Mouse (Mus musculus) left cerebral cortex, adult 2 months (tissue): Measurements from ENCODE around the gene Gsto2. TPM values are rescaled to one million over a fixed set of nuclear protein-coding genes. Genes with fewer than 3 reads are reported as not detected.
A peak's percentile ranks its signal among the peaks of the same experiment; 100 is the strongest.

Experiments
- DNase-seq, 2 experiments: peaks; one replicate each; pipeline ENCODE4 v3.0.0; 2021 to 2022; ENCODE audit warnings: low spot score in 2 of 2, mixed read lengths in 1 of 2; ENCODE audit errors: extremely low spot score in 1 of 2
- H3K27ac ChIP-seq: fragments of 200-600 bp; 2 replicates; pipeline ENCODE4 v1.8.1; 2022
- H3K4me3 ChIP-seq: fragments of 200-600 bp; 2 replicates; pipeline ENCODE4 v1.8.1; 2022
- CTCF ChIP-seq: fragments of 200-600 bp; IDR thresholded peaks from 2 replicates; pipeline ENCODE4 v1.8.1; 2022; ENCODE audit warnings: antibody characterized with exemption, mild to moderate bottlenecking, moderate library complexity
- intact Hi-C: fragments of 180-260 bp; cut with DNase I; formaldehyde crosslinking; loops from one replicate; pipeline ENCODE4 v1.15.1; 2025
- long read RNA-seq, 2 experiments: library from polyadenylated mRNA; stranded (forward); transcript quantifications; one replicate each; pipeline ENCODE4 v2.0.0; 2021; ENCODE audit warnings: borderline mapping rate in 2 of 2
- total RNA-seq, 2 experiments: library from RNA; stranded (reverse); gene quantifications; 2 replicates each; pipeline ENCODE4 v1.2.3; 2021

Gsto2 gene
- 1 to 10 TPM; 1.4 to 2.2 TPM for total RNA-seq
- long read RNA-seq, experiment 1, partial matches to known transcripts, result 0 of 3 reads
- long read RNA-seq, experiment 1, other reads (novel, unspliced or antisense), result 0 of 3 reads
- long read RNA-seq, experiment 2, partial matches to known transcripts, result 0 of 1 reads
- long read RNA-seq, experiment 2, other reads (novel, unspliced or antisense), result 0 of 1 reads

GRCm38 (mm10) chr19:47865353-47865947 lies at the start of gene Gsto2:
Gene Gsto2 (plus strand): TSS chr19:47865534.
- intact Hi-C loops, result no loop called here
- peak; percentile 69 for TF ChIP-seq CTCF
- H3K27ac ChIP-seq, result peak within 1 kb of the TSS; percentile 89
- peak within 1 kb of the TSS; percentile 78 for H3K4me3 ChIP-seq
- DNase-seq, result peak; percentile 92 to 94

- intact Hi-C loops, result no loop called here
- TF ChIP-seq CTCF, result no peak
- no peak for DNase-seq
- no peak overlapping the region for H3K27ac ChIP-seq
- no peak overlapping the region for H3K4me3 ChIP-seq
Measured at GRCm38 (mm10) chr19:47817692-47818091, 47.6 kb upstream of the Gsto2 start.

DNA sequence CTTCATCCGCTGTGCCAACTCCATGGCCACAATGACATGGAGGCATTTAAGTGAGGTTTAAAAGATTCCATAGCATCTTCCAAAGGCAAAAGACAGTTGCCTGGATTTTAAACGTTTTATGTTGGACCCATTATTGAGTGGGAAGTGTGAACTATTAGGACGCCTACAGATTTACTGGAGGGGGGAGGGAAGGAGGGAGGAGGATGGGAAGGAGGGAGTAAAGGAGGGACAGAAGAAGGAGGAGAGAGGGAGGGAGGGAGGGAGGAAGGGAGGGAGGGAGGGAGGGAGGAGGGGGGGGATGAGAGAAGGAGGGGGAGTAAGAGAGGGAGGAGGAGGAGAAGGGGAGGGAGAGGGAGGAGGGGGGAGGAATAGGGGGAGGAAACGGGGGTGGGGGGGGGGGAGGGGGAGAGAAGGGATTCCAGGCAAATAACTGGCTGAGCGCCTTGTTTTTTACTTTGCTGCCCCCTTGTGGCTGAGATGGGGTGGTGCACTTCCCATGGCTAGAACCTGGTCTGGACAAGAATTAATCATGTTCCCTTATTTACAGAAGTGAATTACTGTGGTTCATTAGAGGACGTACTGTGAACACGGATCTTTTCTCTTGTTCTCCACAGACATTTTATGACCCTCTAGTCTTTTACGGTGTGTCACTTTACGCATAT lies 44.4 kb upstream of the Gsto2 start:
- H3K27ac ChIP-seq, result no peak overlapping the region
- peak; percentile 74 to 79 for DNase-seq
- H3K4me3 ChIP-seq, result no peak overlapping the region
- TF ChIP-seq CTCF, result peak; percentile 72
- intact Hi-C loops, result loop anchor here (1.0 to 2.0 kb wide), 3 partner anchors 162 to 464 kb away; no protein-coding TSS in a partner anchor

- intact Hi-C loops, result loop anchor here (1.0 to 2.0 kb wide), 3 partner anchors 162 to 465 kb away; no protein-coding TSS in a partner anchor
- no peak for DNase-seq
- no peak overlapping the region for H3K27ac ChIP-seq
- no peak for TF ChIP-seq CTCF
- no peak overlapping the region for H3K4me3 ChIP-seq
Measured at GRCm38 (mm10) chr19:47821494-47821872, 43.9 kb upstream of the Gsto2 start.

DNA sequence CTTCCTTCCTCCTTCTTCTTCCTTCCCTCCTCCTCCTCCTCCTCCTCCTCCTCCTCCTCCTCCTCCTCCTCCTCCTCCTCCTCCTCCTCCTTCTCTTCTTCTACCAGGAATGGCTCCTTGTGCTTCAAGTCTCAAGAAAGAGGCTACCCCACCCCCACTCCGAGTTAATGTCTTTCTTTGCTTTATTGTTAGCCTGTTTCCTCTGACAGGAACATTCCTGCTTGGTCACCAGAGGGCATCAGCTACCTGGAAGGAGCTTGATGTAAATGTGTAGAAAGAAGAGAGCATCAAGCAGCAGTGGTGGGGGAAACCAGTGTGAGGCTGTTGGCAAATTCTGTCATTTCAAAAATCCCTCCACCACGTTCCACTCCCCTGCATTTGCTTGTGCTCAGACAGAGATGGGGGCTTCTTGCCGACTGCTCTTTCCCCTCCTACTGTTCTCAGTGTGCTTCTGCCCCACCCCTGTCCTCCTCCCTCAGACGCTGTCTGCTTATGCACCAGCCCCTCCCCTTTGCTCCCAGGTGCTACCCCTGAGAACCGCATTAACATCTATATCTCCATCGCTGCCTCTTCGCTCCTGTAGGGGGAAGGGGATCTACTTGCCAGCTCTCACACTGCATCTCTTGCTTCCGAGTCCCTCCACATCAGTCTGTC lies 43.1 kb upstream of the Gsto2 start:
- Histone ChIP-seq H3K27ac (no peak overlapping the region), H3K4me3 (no peak overlapping the region)
- intact Hi-C loops, result no loop called here
- no peak for DNase-seq
- no peak; the same call in 1 of the 2 replicates for TF ChIP-seq CTCF

DNA sequence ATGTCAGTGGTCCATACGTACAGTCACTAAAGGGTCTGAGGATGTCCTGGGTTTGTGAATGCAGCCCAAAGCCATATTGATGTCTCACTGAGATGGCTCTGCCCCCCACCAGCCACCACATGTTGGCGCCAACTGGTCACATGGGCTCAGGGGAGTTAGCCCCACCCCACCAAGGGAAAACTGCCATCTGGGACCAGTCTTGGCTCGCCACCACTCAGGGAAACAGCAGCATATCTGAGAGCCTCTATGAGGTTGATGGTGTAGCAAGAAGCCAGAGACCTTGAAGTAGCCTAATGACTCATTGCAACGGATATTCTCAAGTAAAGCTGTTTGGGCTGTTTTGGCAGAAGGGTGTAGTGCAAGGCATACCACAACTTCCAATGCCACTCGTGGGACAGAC lies 41.3 kb upstream of the Gsto2 start:
- DNase-seq, result no peak
- Histone ChIP-seq H3K4me3 (no peak overlapping the region), H3K27ac (no peak overlapping the region)
- TF ChIP-seq CTCF, result no peak
- intact Hi-C loops, result no loop called here

- DNase-seq, result no peak
- Histone ChIP-seq H3K4me3 (no peak overlapping the region), H3K27ac (no peak overlapping the region)
- TF ChIP-seq CTCF, result no peak
- intact Hi-C loops, result no loop called here
Measured at GRCm38 (mm10) chr19:47829913-47830450, 35.4 kb upstream of the Gsto2 start.

DNA sequence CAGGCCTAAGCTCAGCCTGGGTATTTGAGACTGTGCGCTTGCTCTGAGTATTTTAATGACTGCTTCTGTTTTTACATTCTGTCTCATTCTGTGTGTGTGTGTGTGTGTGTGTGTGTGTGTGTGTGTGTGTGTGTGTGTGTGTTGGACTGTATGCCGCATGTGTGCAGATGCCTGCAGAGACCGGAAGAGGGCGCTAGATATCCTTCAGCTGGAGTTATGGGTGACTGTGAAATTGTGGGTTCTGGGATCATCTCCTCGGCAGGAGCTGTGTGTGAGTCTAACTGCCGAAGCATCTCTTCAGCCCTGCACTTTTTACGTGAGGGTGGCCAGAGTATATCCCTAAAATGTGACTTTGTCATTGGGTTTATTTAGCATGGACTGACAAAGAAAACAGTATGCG lies 34.2 kb upstream of the Gsto2 start:
- no peak for DNase-seq
- no peak overlapping the region for H3K27ac ChIP-seq
- intact Hi-C loops, result no loop called here
- no peak overlapping the region for H3K4me3 ChIP-seq
- no peak for TF ChIP-seq CTCF

- H3K27ac ChIP-seq, result no peak overlapping the region
- TF ChIP-seq CTCF, result no peak
- H3K4me3 ChIP-seq, result no peak overlapping the region
- intact Hi-C loops, result no loop called here
- no peak for DNase-seq
Measured at GRCm38 (mm10) chr19:47832316-47832715, 33.0 kb upstream of the Gsto2 start.

DNA sequence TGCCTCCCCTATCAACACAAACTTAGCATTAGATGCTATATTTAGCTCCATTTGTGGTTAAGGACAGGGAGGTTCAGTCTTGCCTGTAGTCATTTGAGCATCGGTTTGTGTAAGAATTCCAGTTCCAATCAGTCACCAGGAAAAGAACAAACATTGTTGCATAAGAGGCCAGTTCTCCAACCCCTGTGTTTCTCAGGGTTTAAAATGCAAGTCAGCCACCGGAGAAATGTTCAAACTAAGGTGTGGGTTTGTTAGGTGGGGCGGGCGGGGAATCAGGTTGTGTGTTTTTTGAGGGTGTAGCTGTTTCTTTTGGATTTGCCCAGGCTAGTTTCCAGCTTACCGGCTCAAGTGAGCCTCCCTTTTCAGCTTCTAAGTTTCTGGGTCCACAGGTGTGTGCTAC lies 30.7 kb upstream of the Gsto2 start:
- H3K27ac ChIP-seq, result no peak overlapping the region
- intact Hi-C loops, result no loop called here
- DNase-seq, result no peak
- no peak overlapping the region for H3K4me3 ChIP-seq
- no peak for TF ChIP-seq CTCF

DNA sequence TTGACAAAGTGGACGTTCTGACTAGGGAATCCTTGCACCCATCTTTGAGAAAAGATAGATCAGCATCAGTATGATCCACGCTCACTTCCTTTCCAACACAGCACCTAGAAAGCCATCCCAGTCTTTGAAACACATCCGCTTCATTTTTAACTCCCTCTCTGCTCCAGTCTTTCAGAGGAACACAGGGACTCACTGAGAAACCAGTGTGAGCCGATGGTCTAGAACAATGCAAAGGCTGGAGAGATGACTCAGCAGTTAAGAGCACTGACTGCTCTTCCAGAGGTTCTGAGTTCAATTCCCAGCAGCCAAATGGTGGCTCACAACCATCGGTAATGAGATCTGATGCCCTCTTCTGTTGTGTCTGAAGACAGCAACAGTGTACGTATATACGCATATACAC lies 29.6 kb upstream of the Gsto2 start:
- no peak for TF ChIP-seq CTCF
- intact Hi-C loops, result no loop called here
- no peak for DNase-seq

More for the DNA sequence above, 29.6 kb upstream of the Gsto2 start:
- H3K4me3 ChIP-seq, result no peak overlapping the region
- H3K27ac ChIP-seq, result no peak overlapping the region
